In the genomic region with DNA sequence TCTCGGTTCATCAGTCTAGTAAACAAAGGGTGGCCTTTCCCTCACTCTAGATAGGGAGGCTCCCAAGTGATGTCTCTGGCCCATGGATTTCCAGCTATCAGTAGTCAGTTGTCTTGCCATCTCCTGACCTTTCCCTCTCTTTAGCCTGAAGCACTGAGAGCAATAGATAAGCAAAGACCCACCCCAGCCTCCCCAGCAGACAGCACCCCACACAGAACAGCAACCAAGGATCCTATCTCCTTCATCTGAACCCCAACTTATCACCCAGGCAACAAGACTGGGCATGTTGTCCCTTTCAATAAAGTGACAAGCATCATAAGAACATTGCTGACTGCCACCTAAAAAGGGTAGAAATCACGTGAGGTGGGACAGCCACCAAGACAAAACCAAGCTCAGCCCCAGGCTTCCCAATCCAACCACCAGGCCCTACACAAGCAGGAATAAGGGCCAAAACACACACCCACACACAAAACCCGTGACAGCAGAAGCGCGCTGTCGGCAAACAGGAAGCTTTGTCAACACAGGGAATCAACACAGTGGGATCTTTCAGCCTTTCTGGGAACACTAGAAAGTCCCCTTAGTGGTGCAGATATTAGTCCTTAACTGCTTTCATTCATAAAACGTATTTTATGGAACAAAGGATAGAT, we compare ENCODE assay signal across 8 mouse cellular contexts. TPM values are rescaled to one million over a fixed set of nuclear protein-coding genes. Genes with fewer than 3 reads are reported as not detected.
DNase-seq lines count a peak whose midpoint lies in the region; ATAC-seq and TF ChIP-seq lines count a peak whose summit lies in the region.

No protein-coding gene starts in this region.

- no peak for DNase-seq in left cerebral cortex, adult 2 months (ENCODE audit: extremely low spot score in 1 of 2, low spot score in 2 of 2)
- DNase-seq in left cerebral cortex, adult 11 months (ENCODE audit: low spot score) = no peak
- DNase-seq in cerebellum, adult 9-10 months = peak; percentile 59
- peak; percentile 23 to 67 for DNase-seq in layer of hippocampus, postnatal 14 days (ENCODE audit: low spot score in 2 of 2)
- DNase-seq in midbrain, embryonic 10.5 days (ENCODE audit: low spot score) = no peak
- no peak for DNase-seq in natural killer cell, adult 2 months (ENCODE audit: low spot score in 2 of 2)

- ATAC-seq in heart, embryonic 15.5 days (replicated peaks; ENCODE audit: insufficient number of reproducible peaks, insufficient read depth, low FRiP score, low read depth) = no peak
- no peak for ATAC-seq in activated CD4-positive, CD25-positive, alpha-beta regulatory T cell, adult 4 months

- H3K9me3 ChIP-seq in heart, embryonic 15.5 days (replicated peaks) = no peaks in the 10 kb centered on the region
- no peaks in the 10 kb centered on the region for H3K9me3 ChIP-seq in midbrain, embryonic 10.5 days (replicated peaks)

- 26% methylated on average over 7 of the region's 7 CpGs for WGBS in heart, embryonic 15.5 days
- 37% methylated on average over 7 of the region's 7 CpGs for WGBS in midbrain, embryonic 10.5 days

- H3K36me3 ChIP-seq in heart, embryonic 15.5 days = no peaks in the 10 kb centered on the region
- no peaks in the 10 kb centered on the region for H3K36me3 ChIP-seq in midbrain, embryonic 10.5 days

- no peak; the same call in 1 of the 2 replicates for TF ChIP-seq CTCF in left cerebral cortex, adult 2 months (IDR thresholded peaks at IDR 0.05)

- peaks cover 68% of the 10 kb centered on the region for H3K4me1 ChIP-seq in heart, embryonic 15.5 days (replicated peaks)
- peaks cover 83% of the 10 kb centered on the region for H3K4me1 ChIP-seq in midbrain, embryonic 10.5 days

- H3K27ac ChIP-seq in left cerebral cortex, adult 2 months = peak overlapping the region; percentile 80; the same call in 1 of the 2 replicates
- H3K27ac ChIP-seq in heart, embryonic 15.5 days = peak overlapping the region; percentile 53
- H3K27ac ChIP-seq in midbrain, embryonic 10.5 days (replicated peaks) = peak overlapping the region; percentile 92

- no peaks in the 10 kb centered on the region for H3K27me3 ChIP-seq in heart, embryonic 15.5 days
- H3K27me3 ChIP-seq in midbrain, embryonic 10.5 days (ENCODE audit: low read depth, poor library complexity, severe bottlenecking) = peaks cover 21% of the 10 kb centered on the region

- H3K4me2 ChIP-seq in heart, embryonic 15.5 days = peak overlapping the region; percentile 72

- H3K9ac ChIP-seq in heart, embryonic 15.5 days = peak overlapping the region; percentile 63

- H3K4me3 ChIP-seq in left cerebral cortex, adult 2 months = peak overlapping the region; percentile 97
- peak overlapping the region; percentile 59 for H3K4me3 ChIP-seq in heart, embryonic 15.5 days
- H3K4me3 ChIP-seq in midbrain, embryonic 10.5 days = peak overlapping the region; percentile 83

- intact Hi-C loops in left cerebral cortex, adult 2 months (cut with DNase I) = no loop called here

RNA-seq across cellular contexts. Expression of gene Lpin1, which starts 22.2 kb away (rescaled TPM):
- total RNA-seq in left cerebral cortex, adult 2 months (2021) = 10 to 100 TPM; 21.6 to 26.6 TPM
- 6.8 TPM in 2 replicates for polyA plus RNA-seq in heart, embryonic 15.5 days (2015; fragmentation: Nextera tagmentation; extraction: Ambion mirVana)
- 10 to 100 TPM; 21.4 to 23.1 TPM for total RNA-seq in layer of hippocampus, postnatal 14 days (2021)
- polyA plus RNA-seq in midbrain, embryonic 10.5 days (2016; fragmentation: Nextera tagmentation; extraction: Ambion mirVana) = 5.5 and 9.0 TPM in 2 replicates
- polyA plus RNA-seq in activated CD4-positive, CD25-positive, alpha-beta regulatory T cell, adult 4 months (2017; shearing (Covaris generic)) = 10 to 100 TPM; 10.9 to 12.0 TPM

Comparison
In these comparisons a context has a peak if more than half of its experiments do, and no peak if none do; other contexts are left out.
1. DNase-seq: peak in cerebellum, adult 9-10 months (single experiment) and layer of hippocampus, postnatal 14 days (2 of 2); none in left cerebral cortex, adult 2 months (0 of 2), left cerebral cortex, adult 11 months (single experiment), midbrain, embryonic 10.5 days (single experiment) and natural killer cell, adult 2 months (0 of 2).
2. Peak in every context shown above with its lines, with median percentiles within 50 percentile points of each other: H3K27ac ChIP-seq and H3K4me3 ChIP-seq.